Mouse (Mus musculus) hindbrain, embryonic 14.5 days (tissue): ENCODE measurements at regions not wholly inside any gene's neighbourhood (a gene's known extent, or its start where the extent isn't known, plus 50 kb on each side); places are given as distances from the start of the nearest gene placed in this dataset.

Experiments
- ATAC-seq: fragments of 200-750 bp; cut with Nextera tagmentation; 2 replicates; pipeline ENCODE4 v1.8.0; 2017; ENCODE audit warnings: moderate number of reproducible peaks, mild to moderate bottlenecking, moderate TSS enrichment, moderate library complexity; ENCODE audit not compliant: low FRiP score
- DNase-seq: peaks from one replicate; pipeline ENCODE4 v3.0.0-alpha.2; 2015; ENCODE audit warnings: low spot score
- H3K27ac ChIP-seq: fragments of 300-500 bp; sonication (generic); 2 replicates; pipeline ENCODE4 v1.5.1; 2014; ENCODE audit warnings: mild to moderate bottlenecking, moderate library complexity
- H3K27me3 ChIP-seq: fragments of 300-500 bp; sonication (generic); 2 replicates; pipeline ENCODE4 v1.6.1; 2014; ENCODE audit warnings: mild to moderate bottlenecking, low read length, mixed read lengths; ENCODE audit not compliant: control insufficient read depth, insufficient read depth
- H3K36me3 ChIP-seq: fragments of 300-500 bp; sonication (generic); replicated peaks from 2 replicates; pipeline ENCODE4 v1.6.1; 2014; ENCODE audit not compliant: control insufficient read depth, insufficient read depth
- H3K4me1 ChIP-seq: fragments of 300-500 bp; sonication (generic); replicated peaks from 2 replicates; pipeline ENCODE4 v1.6.1; 2014; ENCODE audit warnings: antibody characterized with exemption, low read length, mixed read lengths; ENCODE audit not compliant: control insufficient read depth, insufficient read depth
- H3K4me2 ChIP-seq: fragments of 300-500 bp; sonication (generic); replicated peaks from 2 replicates; pipeline ENCODE4 v1.6.1; 2014; ENCODE audit warnings: mild to moderate bottlenecking, moderate library complexity
- H3K4me3 ChIP-seq: fragments of 300-500 bp; sonication (generic); replicated peaks from 2 replicates; pipeline ENCODE4 v1.5.1; 2014; ENCODE audit warnings: mild to moderate bottlenecking, low read length
- H3K9ac ChIP-seq: fragments of 300-500 bp; sonication (generic); 2 replicates; pipeline ENCODE4 v1.6.1; 2014
- H3K9me3 ChIP-seq: fragments of 300-500 bp; sonication (generic); 2 replicates; pipeline ENCODE4 v1.6.1; 2016; ENCODE audit warnings: low read length; ENCODE audit not compliant: control insufficient read depth
- WGBS: fragments of 180-500 bp; shearing (Covaris S2); extraction: QIAGEN DNeasy Blood & Tissue Kit; methylation state at CpG from one replicate; pipeline ENCODE4 v1.1.7; 2014; 5-methylcytosine and 5-hydroxymethylcytosine counted together

GRCm38 (mm10) chr3:100401080-100401479 is 88.0 kb downstream of the Tent5c start:
- Histone ChIP-seq H3K9me3 (no peaks in the 10 kb centered on the region), H3K27me3 (no peaks in the 10 kb centered on the region), H3K9ac (no peak overlapping the region), H3K4me3 (no peak overlapping the region), H3K4me1 (no peaks in the 10 kb centered on the region), H3K36me3 (no peaks in the 10 kb centered on the region), H3K27ac (no peak overlapping the region), H3K4me2 (no peak overlapping the region)
- DNase-seq: no peak
- ATAC-seq: no peak
- 94% methylated on average over 1 of the region's 1 CpGs for WGBS

GRCm38 (mm10) chr3:100397491-100397890 is 91.6 kb downstream of the Tent5c start:
- Histone ChIP-seq H3K27ac (no peak overlapping the region), H3K27me3 (no peaks in the 10 kb centered on the region), H3K4me3 (no peak overlapping the region), H3K9me3 (no peaks in the 10 kb centered on the region), H3K4me1 (no peaks in the 10 kb centered on the region), H3K4me2 (no peak overlapping the region), H3K36me3 (no peaks in the 10 kb centered on the region), H3K9ac (no peak overlapping the region)
- 90% methylated on average over 3 of the region's 3 CpGs for whole genome bisulfite sequencing
- no peak for ATAC-seq
- no peak for DNase-seq

- Histone ChIP-seq H3K4me1 (no peaks in the 10 kb centered on the region), H3K27me3 (no peaks in the 10 kb centered on the region), H3K4me2 (no peak overlapping the region), H3K4me3 (no peak overlapping the region), H3K27ac (no peak overlapping the region), H3K36me3 (no peaks in the 10 kb centered on the region), H3K9ac (no peak overlapping the region), H3K9me3 (no peaks in the 10 kb centered on the region)
- DNase-seq (no peak), ATAC-seq (no peak)
- 72% methylated on average over 9 of the region's 9 CpGs for WGBS
Observed at GRCm38 (mm10) chr3:100394911-100395604, 94.1 kb downstream of the Tent5c start.

GRCm38 (mm10) chr3:100393956-100394355 is 95.2 kb downstream of the Tent5c start:
- Histone ChIP-seq H3K4me1 (no peaks in the 10 kb centered on the region), H3K9me3 (no peaks in the 10 kb centered on the region), H3K9ac (no peak overlapping the region), H3K4me2 (no peak overlapping the region), H3K4me3 (no peak overlapping the region), H3K36me3 (no peaks in the 10 kb centered on the region), H3K27me3 (no peaks in the 10 kb centered on the region), H3K27ac (no peak overlapping the region)
- ATAC-seq (no peak), DNase-seq (no peak)
- 92% methylated on average over 1 of the region's 1 CpGs for WGBS

GRCm38 (mm10) chr3:100382181-100382580 is 106.9 kb downstream of the Tent5c start:
- no peak for ATAC-seq
- Histone ChIP-seq H3K9ac (no peak overlapping the region), H3K4me1 (no peaks in the 10 kb centered on the region), H3K27me3 (no peaks in the 10 kb centered on the region), H3K27ac (no peak overlapping the region), H3K36me3 (no peaks in the 10 kb centered on the region), H3K4me2 (no peak overlapping the region), H3K4me3 (no peak overlapping the region), H3K9me3 (no peaks in the 10 kb centered on the region)
- DNase-seq: no peak
- 58% methylated on average over 1 of the region's 1 CpGs for WGBS

- WGBS: 86% methylated on average over 2 of the region's 2 CpGs
- no peak for ATAC-seq
- Histone ChIP-seq H3K9me3 (no peaks in the 10 kb centered on the region), H3K9ac (no peak overlapping the region), H3K4me3 (no peak overlapping the region), H3K4me1 (no peaks in the 10 kb centered on the region), H3K27ac (no peak overlapping the region), H3K36me3 (no peaks in the 10 kb centered on the region), H3K27me3 (no peaks in the 10 kb centered on the region), H3K4me2 (no peak overlapping the region)
- no peak for DNase-seq
Observed at GRCm38 (mm10) chr3:100381363-100381762, 107.8 kb downstream of the Tent5c start.

GRCm38 (mm10) chr3:100376162-100376561 is 113.0 kb downstream of the Tent5c start:
- Histone ChIP-seq H3K4me3 (no peak overlapping the region), H3K27me3 (no peaks in the 10 kb centered on the region), H3K9me3 (no peaks in the 10 kb centered on the region), H3K4me2 (no peak overlapping the region), H3K4me1 (no peaks in the 10 kb centered on the region), H3K27ac (no peak overlapping the region), H3K36me3 (no peaks in the 10 kb centered on the region), H3K9ac (no peak overlapping the region)
- WGBS: 86% methylated on average over 1 of the region's 1 CpGs
- no peak for DNase-seq
- no peak for ATAC-seq

GRCm38 (mm10) chr3:100366884-100367840 is 122.0 kb downstream of the Tent5c start:
- ATAC-seq (no peak), DNase-seq (no peak)
- Histone ChIP-seq H3K4me1 (no peaks in the 10 kb centered on the region), H3K27me3 (no peaks in the 10 kb centered on the region), H3K27ac (no peak overlapping the region), H3K36me3 (no peaks in the 10 kb centered on the region), H3K9me3 (no peaks in the 10 kb centered on the region), H3K4me2 (no peak overlapping the region), H3K4me3 (no peak overlapping the region), H3K9ac (no peak overlapping the region)
- WGBS: 81% methylated on average over 7 of the region's 7 CpGs

- no peak for DNase-seq
- Histone ChIP-seq H3K36me3 (no peaks in the 10 kb centered on the region), H3K9me3 (no peaks in the 10 kb centered on the region), H3K4me3 (no peak overlapping the region), H3K9ac (no peak overlapping the region), H3K4me1 (no peaks in the 10 kb centered on the region), H3K4me2 (no peak overlapping the region), H3K27ac (no peak overlapping the region), H3K27me3 (no peaks in the 10 kb centered on the region)
- no peak for ATAC-seq
- WGBS: 80% methylated on average over 3 of the region's 3 CpGs
Observed at GRCm38 (mm10) chr3:100366447-100366846, 122.7 kb downstream of the Tent5c start.
